Mouse (Mus musculus) small intestine, adult 2 months (tissue): Measurements from ENCODE around the gene Prkrip1. TPM values are rescaled to one million over a fixed set of nuclear protein-coding genes. Genes with fewer than 3 reads are reported as not detected.
"Not testable (repeated sequence)": the region's sequence is repeated elsewhere in the genome, so short reads cannot be mapped to it uniquely, and the experiment has no call there.

Experiments used
- H3K27ac ChIP-seq: fragments of 200-500 bp; 2 replicates; pipeline ENCODE4 v1.5.1; 2012; ENCODE audit warnings: low read depth, low read length, control low read depth, inconsistent platforms; ENCODE audit not compliant: insufficient read depth
- H3K27me3 ChIP-seq: fragments of 200-500 bp; 2 replicates; pipeline ENCODE4 v1.6.1; 2012; ENCODE audit warnings: mild to moderate bottlenecking, moderate library complexity, low read length, inconsistent platforms; ENCODE audit not compliant: control insufficient read depth, insufficient read depth
- H3K36me3 ChIP-seq: fragments of 200-500 bp; 2 replicates; pipeline ENCODE4 v1.6.1; 2012; ENCODE audit warnings: mild to moderate bottlenecking, low read length, control low read depth, inconsistent platforms; ENCODE audit not compliant: control insufficient read depth, insufficient read depth
- H3K4me1 ChIP-seq: fragments of 200-500 bp; 2 replicates; pipeline ENCODE4 v1.6.1; 2012; ENCODE audit warnings: low read length, inconsistent platforms, mixed read lengths; ENCODE audit not compliant: control insufficient read depth, insufficient read depth, insufficient read length
- H3K4me3 ChIP-seq: fragments of 200-500 bp; 2 replicates; pipeline ENCODE4 v1.5.1; 2012; ENCODE audit warnings: low read depth, mild to moderate bottlenecking, control low read depth, inconsistent platforms, low read length, moderate library complexity
- CTCF ChIP-seq: fragments of 200-500 bp; IDR thresholded peaks from 2 replicates; pipeline ENCODE4 v1.5.1; 2012; ENCODE audit warnings: low read depth, mild to moderate bottlenecking, control low read depth, inconsistent platforms, low read length, moderate library complexity, mixed read lengths; ENCODE audit not compliant: insufficient replicate concordance, insufficient read length; ENCODE audit errors: extremely low read depth
- POLR2A ChIP-seq: fragments of 200-500 bp; IDR thresholded peaks from 2 replicates; pipeline ENCODE4 v1.6.1; 2012; ENCODE audit warnings: low read depth, mild to moderate bottlenecking, control low read depth, inconsistent platforms, low read length, moderate library complexity
- WGBS: fragments of 180-500 bp; shearing (Covaris S2); methylation state at CpG from one replicate; pipeline ENCODE4 v1.1.7; 2018; 5-methylcytosine and 5-hydroxymethylcytosine counted together
- polyA plus RNA-seq: library from polyadenylated mRNA; depleted of rRNA; stranded (reverse); fragments of >200 nt; gene quantifications from 2 replicates; pipeline ENCODE4 v1.2.3, GENCODE M21; 2012

The Prkrip1 gene
- polyA plus RNA-seq, 1 experiment, result 8.4 TPM

DNA sequence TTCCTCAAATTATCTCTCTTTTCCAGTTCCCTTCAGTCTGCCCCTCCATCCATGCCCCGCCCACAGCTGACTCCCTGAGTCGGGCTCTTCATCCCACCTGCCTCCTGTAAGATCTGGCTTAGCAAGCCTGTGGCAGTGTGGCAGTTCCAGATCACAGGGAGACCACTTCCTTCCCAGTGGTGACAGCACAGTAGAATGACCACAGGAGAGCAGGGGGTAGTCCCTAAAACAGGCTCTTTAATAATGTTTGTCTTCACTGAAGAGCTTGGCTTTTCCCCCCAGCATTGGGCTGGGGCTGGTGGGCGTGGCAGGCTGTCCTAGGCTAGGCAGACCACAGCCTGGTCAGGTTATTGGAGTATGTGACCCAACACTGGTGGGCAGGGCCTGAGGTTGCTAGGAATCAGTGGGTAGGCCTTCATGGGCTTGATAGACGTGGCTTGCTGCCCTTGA is 19.2 kb upstream of the Prkrip1 start:
- Histone ChIP-seq H3K4me3 (no peak overlapping the region), H3K27ac (no peak overlapping the region), H3K27me3 (no peaks in the 10 kb centered on the region), H3K4me1 (no peaks in the 10 kb centered on the region), H3K36me3 (no peaks in the 10 kb centered on the region)
- no peak for TF ChIP-seq POLR2A
- no peak for TF ChIP-seq CTCF
- WGBS, result 48% methylated on average over 4 of the region's 4 CpGs

- TF ChIP-seq CTCF, result no peak
- no peak for TF ChIP-seq POLR2A
- Histone ChIP-seq H3K4me3 (no peak overlapping the region), H3K36me3 (no peaks in the 10 kb centered on the region), H3K4me1 (no peaks in the 10 kb centered on the region), H3K27me3 (no peaks in the 10 kb centered on the region), H3K27ac (no peak overlapping the region)
- 82% methylated on average over 18 of the region's 18 CpGs for WGBS
Measured at GRCm38 (mm10) chr5:136217004-136217665, 18.4 kb upstream of the Prkrip1 start.

DNA sequence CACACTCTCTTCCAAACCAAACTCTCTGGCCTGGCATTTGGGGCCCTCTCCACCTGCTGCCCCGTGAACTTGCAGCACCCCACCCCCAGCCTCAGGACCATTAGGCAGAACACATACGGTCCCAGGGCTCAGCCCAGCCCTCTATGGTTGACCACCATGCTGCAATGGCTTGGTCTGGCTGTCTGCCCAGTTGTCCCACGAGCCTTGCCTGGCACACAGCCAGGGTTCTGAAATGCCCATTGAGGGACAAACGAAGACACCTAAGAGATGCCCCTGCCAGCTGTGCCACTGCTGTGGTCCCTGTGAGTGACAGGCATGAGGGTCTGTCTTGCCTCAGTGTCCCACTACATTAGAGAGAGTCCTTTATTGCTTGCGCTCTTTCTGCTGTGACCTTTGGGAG is 17.2 kb upstream of the Prkrip1 start:
- WGBS, result 67% methylated on average over 5 of the region's 5 CpGs
- Histone ChIP-seq H3K27ac (no peak overlapping the region), H3K4me1 (no peaks in the 10 kb centered on the region), H3K36me3 (no peaks in the 10 kb centered on the region), H3K27me3 (no peaks in the 10 kb centered on the region), H3K4me3 (no peak overlapping the region)
- TF ChIP-seq CTCF, result no peak

DNA sequence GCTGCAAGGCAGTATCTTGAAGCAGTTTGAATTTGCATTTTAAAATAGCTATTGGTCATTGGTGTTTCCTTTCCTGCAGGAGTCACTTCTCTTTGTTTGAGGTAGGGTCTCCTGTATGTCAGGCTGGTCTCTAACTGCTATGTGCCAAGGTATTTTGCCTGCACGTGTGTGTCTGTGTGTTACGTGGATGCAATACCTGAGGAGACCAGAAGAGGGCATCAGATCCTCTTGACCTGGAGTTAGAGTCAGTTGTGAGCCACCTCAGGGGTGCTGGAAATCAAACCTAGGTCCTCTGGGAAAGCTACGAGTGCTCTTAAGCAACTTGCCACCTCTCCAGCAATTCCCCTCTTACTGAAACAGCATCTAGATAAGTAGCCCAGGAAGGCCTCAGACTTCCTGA is 16.4 kb upstream of the Prkrip1 start:
- H3K4me3 ChIP-seq, result no peak overlapping the region
- no peak overlapping the region for H3K27ac ChIP-seq
- no peak for TF ChIP-seq POLR2A
- peak; percentile 25; the same call in 1 of the 2 replicates for TF ChIP-seq CTCF
- no peaks in the 10 kb centered on the region for H3K4me1 ChIP-seq
- H3K27me3 ChIP-seq, result no peaks in the 10 kb centered on the region
- 90% methylated on average over 3 of the region's 3 CpGs for WGBS
- H3K36me3 ChIP-seq, result no peaks in the 10 kb centered on the region

- WGBS, result 68% methylated on average over 5 of the region's 5 CpGs
- Histone ChIP-seq H3K4me3 (no peak overlapping the region), H3K27ac (no peak overlapping the region), H3K27me3 (no peaks in the 10 kb centered on the region), H3K4me1 (no peaks in the 10 kb centered on the region), H3K36me3 (no peaks in the 10 kb centered on the region)
- TF ChIP-seq POLR2A, result no peak
- no peak for TF ChIP-seq CTCF
Measured at GRCm38 (mm10) chr5:136213716-136214115, 15.0 kb upstream of the Prkrip1 start.

- WGBS, result 83% methylated on average over 11 of the region's 11 CpGs
- TF ChIP-seq CTCF (no peak), POLR2A (no peak)
- Histone ChIP-seq H3K4me3 (no peak overlapping the region), H3K27me3 (no peaks in the 10 kb centered on the region), H3K4me1 (no peaks in the 10 kb centered on the region), H3K36me3 (no peaks in the 10 kb centered on the region), H3K27ac (no peak overlapping the region)
Measured at GRCm38 (mm10) chr5:136212716-136213115, 14.0 kb upstream of the Prkrip1 start.

GRCm38 (mm10) chr5:136211341-136212102 is 12.8 kb upstream of the Prkrip1 start:
- not testable (repeated sequence) for H3K4me3 ChIP-seq, H3K36me3 ChIP-seq, H3K27me3 ChIP-seq, H3K4me1 ChIP-seq, H3K27ac ChIP-seq
- 89% methylated on average over 14 of the region's 14 CpGs for WGBS
